Mouse (Mus musculus) bone marrow, adult 2 months (tissue): Measurements from ENCODE around the gene Theg.

Experiments
- CTCF ChIP-seq: fragments of 200-500 bp; IDR thresholded peaks from 2 replicates; pipeline ENCODE4 v1.5.1; 2011; ENCODE audit warnings: low read length, control low read depth; ENCODE audit not compliant: control insufficient read depth, insufficient read depth
- POLR2A ChIP-seq: fragments of 200-500 bp; IDR thresholded peaks from 2 replicates; pipeline ENCODE4 v1.6.1; 2011; ENCODE audit warnings: low read depth, mild to moderate bottlenecking, control low read depth, low read length, borderline replicate concordance; ENCODE audit not compliant: control insufficient read depth

- TF ChIP-seq POLR2A (no peak), CTCF (no peak)
Observed at GRCm38 (mm10) chr10:79556951-79557350, 30.2 kb downstream of the Theg start.
